Mouse (Mus musculus): ENCODE measurements around the gene Slc12a1. TPM values are rescaled to one million over a fixed set of nuclear protein-coding genes. Genes with fewer than 3 reads are reported as not detected.

The Slc12a1 gene
- polyA plus RNA-seq, 1 experiment, result not detected

DNA sequence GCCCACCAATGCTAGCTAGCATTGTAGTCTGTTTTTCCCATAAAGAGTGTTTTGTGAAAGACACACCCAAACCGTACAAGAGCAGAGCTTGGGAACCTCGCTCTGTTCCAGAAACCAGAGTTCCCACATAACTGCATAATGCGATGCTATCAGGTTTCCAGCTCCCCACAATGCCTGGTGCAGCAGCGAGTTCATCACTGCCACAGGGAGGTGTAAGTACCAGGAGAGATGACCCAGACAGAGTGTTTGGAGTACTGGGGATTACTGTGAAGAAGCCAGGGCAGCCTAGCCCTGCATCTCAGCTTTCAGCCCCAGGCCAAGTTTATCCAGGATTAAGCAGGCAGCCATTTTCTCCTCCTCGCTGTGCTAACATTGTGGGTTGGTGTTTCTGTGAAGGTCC is 123.3 kb downstream of the Slc12a1 start:
- H3K4me1 ChIP-seq (ENCODE audit: control insufficient read depth, insufficient read depth, low read length), result no peaks in the 10 kb centered on the region
- no peak overlapping the region for H3K4me3 ChIP-seq (ENCODE audit: insufficient read depth, low read length)
- H3K27ac ChIP-seq (ENCODE audit: insufficient read depth, low read depth, low read length), result no peak overlapping the region
- no peak for TF ChIP-seq POLR2A (IDR thresholded peaks at IDR 0.05; ENCODE audit: borderline replicate concordance, low read depth, low read length)

DNA sequence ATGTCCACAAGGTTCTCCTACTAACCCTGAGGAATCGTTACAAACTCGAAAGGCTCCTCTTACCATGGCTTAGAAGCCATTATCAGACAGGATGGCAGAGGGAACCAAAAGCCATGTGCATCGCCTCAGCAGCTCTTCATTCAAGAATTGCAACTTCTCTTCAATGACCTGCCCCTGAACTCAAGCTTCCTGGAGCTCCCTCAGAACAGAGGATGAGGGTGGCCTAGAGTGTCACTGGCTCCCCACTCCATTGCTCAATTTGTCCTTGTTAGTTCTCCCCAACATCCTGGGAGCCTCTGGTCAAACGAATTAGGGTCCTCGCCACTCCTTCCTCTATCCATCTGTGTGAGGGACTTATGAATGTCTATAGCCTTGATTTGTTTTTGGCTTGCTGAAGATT is 124.4 kb downstream of the Slc12a1 start:
- TF ChIP-seq CTCF (IDR thresholded peaks at IDR 0.05; ENCODE audit: low read depth, low read length) (no peak), POLR2A (IDR thresholded peaks at IDR 0.05; ENCODE audit: borderline replicate concordance, low read depth, low read length) (no peak)
- H3K4me3 ChIP-seq (ENCODE audit: insufficient read depth, low read length), result no peak overlapping the region
- no peak overlapping the region for H3K27ac ChIP-seq (ENCODE audit: insufficient read depth, low read depth, low read length)
- no peaks in the 10 kb centered on the region for H3K4me1 ChIP-seq (ENCODE audit: control insufficient read depth, insufficient read depth, low read length)

DNA sequence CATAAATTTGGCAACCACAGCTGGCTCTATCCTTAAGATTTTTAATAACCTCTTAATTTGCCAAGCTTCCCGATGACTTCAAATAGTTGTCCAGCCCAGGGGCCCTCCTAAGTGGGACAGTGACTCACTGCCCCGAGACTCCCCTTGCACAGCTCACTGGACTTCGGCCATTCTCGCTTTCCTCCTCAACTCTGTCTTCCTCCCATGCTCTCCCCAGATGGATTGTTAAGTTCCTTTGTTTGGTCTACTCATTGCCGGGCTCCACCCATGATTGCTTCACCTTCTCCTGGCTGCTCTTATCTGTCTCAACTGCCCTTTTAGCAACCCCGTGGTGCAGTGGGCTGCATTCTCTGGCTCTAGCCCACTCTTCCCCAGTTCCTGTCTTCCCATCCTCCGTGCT is 126.2 kb downstream of the Slc12a1 start:
- 0 out of 2 replicates have a peak, but pooled peaks cover 3% of the 10 kb centered on the region for H3K4me1 ChIP-seq (ENCODE audit: control insufficient read depth, insufficient read depth, low read length)
- no peak overlapping the region for H3K27ac ChIP-seq (ENCODE audit: insufficient read depth, low read depth, low read length)
- TF ChIP-seq CTCF (IDR thresholded peaks at IDR 0.05; ENCODE audit: low read depth, low read length) (no peak), POLR2A (IDR thresholded peaks at IDR 0.05; ENCODE audit: borderline replicate concordance, low read depth, low read length) (no peak)
- H3K4me3 ChIP-seq (ENCODE audit: insufficient read depth, low read length), result no peak overlapping the region

Other genes with a start within 250 kb of the Slc12a1 start
- 2.0 and 2.3 TPM in 2 replicates for gene Slc24a5, start 84.4 kb upstream of the Slc12a1 start, polyA plus RNA-seq (2012; ENCODE audit: insufficient read depth, insufficient read length, missing spikeins)
- gene Myef2, start 28.8 kb upstream of the Slc12a1 start, polyA plus RNA-seq (2012; ENCODE audit: insufficient read depth, insufficient read length, missing spikeins), result 31.4 and 33.4 TPM in 2 replicates
- gene Ctxn2, start 15.8 kb upstream of the Slc12a1 start, polyA plus RNA-seq (2012; ENCODE audit: insufficient read depth, insufficient read length, missing spikeins), result not detected in 2 replicates
- 17.7 and 19.4 TPM in 2 replicates for gene Dut, start 94.7 kb downstream of the Slc12a1 start, polyA plus RNA-seq (2012; ENCODE audit: insufficient read depth, insufficient read length, missing spikeins)

All from bone marrow macrophage, adult 2 months (primary cell).